Comparison of ENCODE assay signal across 8 mouse cellular contexts in the genomic region with DNA sequence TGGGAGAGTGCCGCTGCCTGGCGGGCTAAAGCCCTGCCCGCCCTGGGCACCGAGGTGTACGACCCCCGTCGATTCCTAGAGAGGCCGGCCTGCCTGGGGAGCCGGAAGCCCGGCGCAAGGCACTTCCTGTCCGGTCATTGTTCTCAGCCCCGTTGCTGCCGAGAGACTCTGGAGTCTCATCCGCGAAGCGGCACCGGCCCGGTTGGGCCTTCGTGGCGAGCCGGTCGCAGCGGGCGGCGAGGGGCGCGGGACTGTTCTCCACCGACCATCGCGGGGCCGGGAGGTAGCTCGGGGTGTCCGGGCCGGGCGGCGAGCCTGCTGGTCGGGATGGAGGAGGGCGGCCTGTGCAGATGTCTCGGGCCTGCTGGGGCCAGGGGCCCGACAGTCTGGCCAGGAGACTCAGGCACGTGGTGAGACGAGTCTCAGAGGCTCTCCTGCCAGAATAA. TPM values are rescaled to one million over a fixed set of nuclear protein-coding genes. Genes with fewer than 3 reads are reported as not detected.
A peak's percentile ranks its signal among the peaks of the same experiment; 100 is the strongest.
DNase-seq lines count a peak whose midpoint lies in the region; ATAC-seq and TF ChIP-seq lines count a peak whose summit lies in the region.

Gene Zfp105, plus strand, starts transcription at position 137 of the 446 bp plus-strand sequence.

- no peak for TF ChIP-seq CTCF in spleen, adult 2 months (IDR thresholded peaks at IDR 0.05; ENCODE audit: extremely low read depth, insufficient read depth, insufficient read length, insufficient replicate concordance)
- TF ChIP-seq CTCF in embryonic fibroblast, embryonic 13.5 days (IDR thresholded peaks at IDR 0.05; ENCODE audit: borderline replicate concordance, insufficient read depth, low read length), result no peak

- H3K27me3 ChIP-seq in spleen, adult 2 months (ENCODE audit: control insufficient read depth, insufficient read depth, low read length), result peaks cover 6% of the 10 kb centered on the region
- no peaks in the 10 kb centered on the region for H3K27me3 ChIP-seq in heart, embryonic 10.5 days (ENCODE audit: insufficient read depth, poor library complexity, severe bottlenecking)
- H3K27me3 ChIP-seq in limb, embryonic 12.5 days, result no peaks in the 10 kb centered on the region
- peaks cover 12% of the 10 kb centered on the region for H3K27me3 ChIP-seq in midbrain, embryonic 12.5 days

- H3K4me1 ChIP-seq in spleen, adult 2 months (ENCODE audit: control insufficient read depth, insufficient read depth, insufficient read length), result peaks cover 4% of the 10 kb centered on the region; the same call in 1 of the 2 replicates
- H3K4me1 ChIP-seq in embryonic fibroblast, embryonic 13.5 days (ENCODE audit: control insufficient read depth, insufficient read depth, low read length), result peaks cover 4% of the 10 kb centered on the region; the same call in 1 of the 2 replicates
- H3K4me1 ChIP-seq in heart, embryonic 10.5 days, result 0 out of 2 replicates have a peak, but pooled peaks cover 3% of the 10 kb centered on the region
- H3K4me1 ChIP-seq in limb, embryonic 12.5 days (replicated peaks), result peaks cover 3% of the 10 kb centered on the region; the same call in 1 of the 2 replicates
- H3K4me1 ChIP-seq in midbrain, embryonic 12.5 days, result peaks cover 5% of the 10 kb centered on the region; the same call in 1 of the 2 replicates

- peak within 1 kb of the TSS; percentile 60 for H3K4me3 ChIP-seq in spleen, adult 2 months (ENCODE audit: extremely low read depth, insufficient read depth, insufficient read length)
- H3K4me3 ChIP-seq in embryonic fibroblast, embryonic 13.5 days (ENCODE audit: insufficient read depth, low read length), result peak within 1 kb of the TSS; percentile 69
- H3K4me3 ChIP-seq in heart, embryonic 10.5 days, result peak within 1 kb of the TSS; percentile 97
- H3K4me3 ChIP-seq in limb, embryonic 12.5 days (replicated peaks), result peak within 1 kb of the TSS; percentile 84
- peak within 1 kb of the TSS; percentile 88 for H3K4me3 ChIP-seq in midbrain, embryonic 12.5 days

- H3K36me3 ChIP-seq in spleen, adult 2 months (ENCODE audit: control insufficient read depth, insufficient read depth, low read length), result no peaks in the 10 kb centered on the region
- peaks cover 32% of the 10 kb centered on the region for H3K36me3 ChIP-seq in heart, embryonic 10.5 days
- H3K36me3 ChIP-seq in limb, embryonic 12.5 days, result peaks cover 34% of the 10 kb centered on the region
- H3K36me3 ChIP-seq in midbrain, embryonic 12.5 days, result peaks cover 34% of the 10 kb centered on the region

- peak; percentile 96 for ATAC-seq in limb, embryonic 12.5 days (ENCODE audit: insufficient number of reproducible peaks, insufficient read depth, low FRiP score, low TSS enrichment, low read depth)
- peak; percentile 99 for ATAC-seq in midbrain, embryonic 12.5 days (ENCODE audit: low FRiP score, low read depth)

- no peak for TF ChIP-seq POLR2A in spleen, adult 2 months (IDR thresholded peaks at IDR 0.05; ENCODE audit: low read depth, low read length)
- no peak; the same call in none of the 2 replicates for TF ChIP-seq POLR2A in embryonic fibroblast, embryonic 13.5 days (IDR thresholded peaks at IDR 0.05; ENCODE audit: low read depth, low read length)

- 5% methylated on average over 42 of the region's 43 CpGs for WGBS in spleen, adult 2 months
- under 1% methylated on average over 43 of the region's 43 CpGs for WGBS in heart, embryonic 10.5 days
- WGBS in limb, embryonic 12.5 days, result under 1% methylated on average over 43 of the region's 43 CpGs
- 1% methylated on average over 41 of the region's 43 CpGs for WGBS in midbrain, embryonic 12.5 days

- H3K9me3 ChIP-seq in heart, embryonic 10.5 days, result no peaks in the 10 kb centered on the region
- H3K9me3 ChIP-seq in limb, embryonic 12.5 days, result no peaks in the 10 kb centered on the region
- no peaks in the 10 kb centered on the region for H3K9me3 ChIP-seq in midbrain, embryonic 12.5 days

- H3K4me2 ChIP-seq in limb, embryonic 12.5 days, result peak within 1 kb of the TSS; percentile 72
- H3K4me2 ChIP-seq in midbrain, embryonic 12.5 days (replicated peaks), result peak within 1 kb of the TSS; percentile 60

- H3K27ac ChIP-seq in spleen, adult 2 months (ENCODE audit: insufficient read depth, low read length), result no peak within 1 kb of the TSS; the same call in 1 of the 2 replicates
- H3K27ac ChIP-seq in embryonic fibroblast, embryonic 13.5 days (ENCODE audit: insufficient read depth, low read length), result no peak within 1 kb of the TSS
- H3K27ac ChIP-seq in heart, embryonic 10.5 days, result peak within 1 kb of the TSS; percentile 98
- peak within 1 kb of the TSS; percentile 86 for H3K27ac ChIP-seq in limb, embryonic 12.5 days
- H3K27ac ChIP-seq in midbrain, embryonic 12.5 days (replicated peaks), result peak within 1 kb of the TSS; percentile 84

- peak within 1 kb of the TSS; percentile 98 for H3K9ac ChIP-seq in limb, embryonic 12.5 days (replicated peaks)
- H3K9ac ChIP-seq in midbrain, embryonic 12.5 days (replicated peaks), result peak within 1 kb of the TSS; percentile 94

- DNase-seq in spleen, adult 2 months (ENCODE audit: low read depth in 1 of 2, low spot score in 2 of 2), result peak in 1 of 2 experiments; percentile 3
- no peak for DNase-seq in spleen, adult 12 weeks (ENCODE audit: low spot score)
- peak; percentile 93 for DNase-seq in heart, embryonic 10.5 days (ENCODE audit: low spot score)
- peak; percentile 53 for DNase-seq in kidney, adult 9 months
- DNase-seq in spleen, postnatal 10 days (ENCODE audit: low spot score in 2 of 2), result peak; percentile 22 to 40

RNA-seq across cellular contexts. Expression of gene Zfp105, which starts in this region (rescaled TPM):
- polyA plus RNA-seq in spleen, adult 2 months (2012; rRNA removed), result 0.39 and 0.45 TPM in 2 replicates
- 7.8 and 10.5 TPM in 2 replicates for polyA plus RNA-seq in embryonic fibroblast, embryonic 13.5 days (2011; ENCODE audit: insufficient read length, low read depth, missing spikeins)
- polyA plus RNA-seq in heart, embryonic 10.5 days (2016; fragmentation: Nextera tagmentation; extraction: Ambion mirVana), result 14.5 and 20.4 TPM in 2 replicates
- polyA plus RNA-seq in limb, embryonic 12.5 days (2016; fragmentation: Nextera tagmentation; extraction: Ambion mirVana), result 34.4 and 35.8 TPM in 2 replicates
- 34.1 and 38.1 TPM in 2 replicates for polyA plus RNA-seq in midbrain, embryonic 12.5 days (2016; fragmentation: Nextera tagmentation; extraction: Ambion mirVana)

Comparison
In these comparisons a context has a peak if more than half of its experiments do, and no peak if none do; other contexts are left out.
1. H3K27ac ChIP-seq: peak in heart, embryonic 10.5 days (single experiment), limb, embryonic 12.5 days (single experiment) and midbrain, embryonic 12.5 days (single experiment); none in spleen, adult 2 months (single experiment) and embryonic fibroblast, embryonic 13.5 days (single experiment).
2. Peak in every context shown above with its lines, with median percentiles within 50 percentile points of each other: H3K4me3 ChIP-seq.